Mouse (Mus musculus): ENCODE data around the gene Fbxw17. TPM values are rescaled to one million over a fixed set of nuclear protein-coding genes. Genes with fewer than 3 reads are reported as not detected.
"Not testable (repeated sequence)": the region's sequence is repeated elsewhere in the genome, so short reads cannot be mapped to it uniquely, and the experiment has no call there.

Fbxw17 gene
- 26.1 and 33.7 TPM in 2 replicates for polyA plus RNA-seq (2016; fragmentation: Nextera tagmentation; extraction: Ambion mirVana)

DNA sequence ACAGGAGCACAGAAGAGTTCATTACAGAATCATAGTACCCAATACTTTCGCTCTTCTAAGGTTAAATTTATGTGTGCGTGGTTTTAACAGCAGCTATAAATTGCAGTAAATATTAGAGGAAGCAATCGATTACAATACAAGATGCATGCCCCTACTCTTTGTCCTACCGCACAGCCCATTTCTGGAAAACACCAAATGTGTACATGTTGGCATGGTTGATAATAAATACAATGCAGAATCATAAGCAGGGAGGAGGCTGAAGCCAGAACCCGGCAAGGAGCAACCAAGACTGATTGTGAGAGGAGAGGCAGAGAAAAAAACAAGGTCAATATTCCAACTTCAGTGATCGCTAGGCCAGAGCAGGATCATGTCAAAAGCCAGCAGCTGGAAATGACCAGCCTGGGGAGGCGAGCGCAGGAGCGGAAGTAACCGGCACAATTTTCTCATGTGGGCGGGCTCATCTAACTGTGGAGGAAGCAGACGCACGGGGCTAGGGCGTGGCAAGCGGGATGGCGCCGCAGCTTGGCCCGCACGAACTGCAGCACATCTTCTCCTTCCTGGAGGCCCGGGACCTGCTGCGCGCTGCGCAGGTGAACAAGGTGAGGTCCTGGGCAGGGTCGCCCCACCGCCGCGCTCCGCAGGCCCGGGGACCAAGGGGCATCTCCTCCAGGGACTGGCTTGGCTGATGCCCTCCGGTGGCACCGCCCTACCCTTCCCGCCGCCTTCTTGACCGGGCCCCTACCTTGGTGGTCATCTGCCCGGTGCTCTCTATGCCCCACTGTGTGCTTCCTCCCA, at the start of gene Fbxw17:
Fbxw17 (plus strand) TSS at position 476 of the 795 bp plus-strand sequence.
- WGBS: 13% methylated on average over 35 of the region's 35 CpGs
- peak within 1 kb of the TSS; percentile 90 for H3K27ac ChIP-seq
- no peaks in the 10 kb centered on the region for H3K9me3 ChIP-seq (replicated peaks)
- H3K36me3 ChIP-seq: peaks cover 24% of the 10 kb centered on the region
- H3K4me1 ChIP-seq: peaks cover 13% of the 10 kb centered on the region
- H3K27me3 ChIP-seq (ENCODE audit: low read depth, poor library complexity, severe bottlenecking): no peaks in the 10 kb centered on the region
- peak within 1 kb of the TSS; percentile 77 for H3K4me3 ChIP-seq
- DNase-seq (ENCODE audit: low spot score): peak; percentile 83

DNA sequence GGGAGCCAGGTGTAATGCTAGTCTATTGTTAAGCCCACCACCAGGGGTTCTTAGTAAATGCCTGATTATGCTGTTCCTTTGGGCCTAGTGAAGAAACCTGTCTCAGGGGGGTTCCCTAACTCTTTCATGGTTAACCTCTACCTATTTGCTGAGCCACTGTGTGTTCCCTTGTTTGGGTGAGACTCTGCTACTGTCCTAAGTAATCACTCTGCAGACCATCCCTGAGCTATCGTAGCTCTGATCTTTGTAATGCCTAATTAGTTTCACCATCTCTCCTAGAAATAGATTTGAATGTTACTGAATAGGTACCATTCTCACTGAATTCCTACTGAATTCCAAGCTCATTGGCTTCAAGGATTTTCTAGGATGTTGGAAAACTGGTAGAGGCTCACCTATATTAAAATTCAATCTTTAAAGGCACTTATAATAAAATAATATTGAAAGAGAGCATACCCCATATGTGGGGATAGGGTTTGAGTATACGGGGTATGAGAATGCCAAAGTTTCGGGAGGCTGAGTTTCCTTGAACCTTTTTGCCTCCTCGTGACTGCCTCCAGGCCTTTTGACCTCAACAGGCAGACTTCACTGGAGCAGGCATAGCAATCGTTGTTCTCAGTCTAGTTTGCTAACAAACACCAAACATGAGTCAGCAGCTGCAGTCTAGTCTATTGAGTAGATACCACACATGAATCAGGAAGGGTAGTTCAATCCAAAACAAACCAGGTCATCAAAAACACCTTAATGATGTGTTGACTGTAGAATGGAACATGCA, 44.5 kb upstream of the Fbxw17 start:
- not testable (repeated sequence) for H3K27ac ChIP-seq; H3K36me3 ChIP-seq; H3K4me1 ChIP-seq; H3K27me3 ChIP-seq (ENCODE audit: low read depth, poor library complexity, severe bottlenecking); DNase-seq (ENCODE audit: low spot score); H3K9me3 ChIP-seq (replicated peaks); H3K4me3 ChIP-seq
- WGBS: 82% methylated on average over 5 of the region's 5 CpGs

DNA sequence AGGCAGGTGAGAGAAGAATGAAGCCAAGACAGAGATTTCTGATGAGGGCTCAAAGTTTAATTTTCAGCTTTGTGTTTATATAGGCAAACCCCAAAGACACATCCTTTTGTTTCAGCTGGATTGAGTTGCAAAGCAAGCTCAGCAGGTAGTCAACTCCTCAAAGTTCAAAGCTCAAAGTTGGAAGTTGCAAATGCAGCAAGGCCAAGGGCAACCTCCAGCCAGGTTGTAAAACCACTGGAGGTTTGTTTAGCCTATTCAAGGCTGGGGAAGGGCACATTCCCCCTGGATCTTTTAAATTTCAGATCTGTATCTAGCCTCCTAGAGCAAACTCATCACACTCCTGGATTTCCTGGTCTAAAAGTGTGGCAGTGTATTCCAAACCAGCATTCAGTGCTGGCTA, 28.5 kb upstream of the Fbxw17 start:
- H3K27me3 ChIP-seq (ENCODE audit: low read depth, poor library complexity, severe bottlenecking); H3K36me3 ChIP-seq; H3K4me3 ChIP-seq; DNase-seq (ENCODE audit: low spot score); H3K9me3 ChIP-seq (replicated peaks); H3K27ac ChIP-seq; H3K4me1 ChIP-seq: not testable (repeated sequence)

DNA sequence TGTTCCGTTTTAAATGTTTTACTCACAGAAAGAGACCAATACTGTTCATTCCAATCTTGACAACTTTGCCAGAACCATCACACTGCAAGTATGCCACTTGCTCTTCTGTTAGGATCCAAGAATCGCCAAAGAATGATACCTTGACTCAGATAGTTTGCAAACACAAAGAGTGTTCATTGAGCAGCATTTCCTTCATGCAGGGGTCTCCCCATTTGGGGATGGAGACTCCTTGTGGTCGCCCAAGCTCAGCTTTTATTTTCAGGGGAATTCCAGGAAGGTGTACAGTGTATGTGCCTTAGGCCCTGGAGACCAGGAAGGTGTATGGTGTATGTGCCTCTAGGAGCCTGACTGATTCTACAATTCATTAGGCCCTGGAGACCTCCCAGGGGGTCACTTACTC, 757 bp downstream of the Fbxw17 start:
- no peaks in the 10 kb centered on the region for H3K9me3 ChIP-seq (replicated peaks)
- peak overlapping the region; percentile 77 for H3K4me3 ChIP-seq
- WGBS: 51% methylated on average over 3 of the region's 3 CpGs
- DNase-seq (ENCODE audit: low spot score): no peak
- H3K27ac ChIP-seq: peak overlapping the region; percentile 90; the same call in 1 of the 2 replicates
- H3K4me1 ChIP-seq: peaks cover 13% of the 10 kb centered on the region
- H3K36me3 ChIP-seq: peaks cover 32% of the 10 kb centered on the region
- no peaks in the 10 kb centered on the region for H3K27me3 ChIP-seq (ENCODE audit: low read depth, poor library complexity, severe bottlenecking)

DNA sequence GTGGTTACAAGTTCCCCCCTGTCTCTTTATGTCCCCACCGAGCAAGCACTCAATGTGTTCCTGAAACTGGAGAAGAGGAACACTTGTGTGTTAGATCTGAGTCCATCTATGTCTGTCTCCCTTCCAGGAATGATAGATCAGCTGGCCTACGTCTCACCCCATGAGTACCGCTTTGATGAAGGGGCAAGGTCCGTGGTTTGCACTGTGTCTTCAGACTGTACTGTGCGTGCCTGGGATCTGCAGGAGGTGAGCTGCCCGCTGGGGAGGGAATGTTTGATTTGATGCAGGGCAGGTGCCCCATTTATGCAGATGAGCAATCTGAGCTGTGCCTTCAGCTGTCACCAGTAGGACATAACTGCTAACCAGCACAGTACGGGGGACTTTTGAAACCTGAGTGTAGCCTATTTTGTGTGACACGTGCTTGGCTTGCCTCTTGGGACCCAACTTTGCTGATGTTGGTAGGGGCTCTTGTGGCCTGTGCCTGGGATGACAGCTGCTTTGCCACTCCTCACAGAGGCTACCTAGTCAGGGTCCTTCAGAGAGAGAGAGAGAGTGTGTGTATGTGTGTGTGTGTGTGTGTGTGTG, 6.1 kb downstream of the Fbxw17 start:
- H3K27me3 ChIP-seq (ENCODE audit: low read depth, poor library complexity, severe bottlenecking): no peaks in the 10 kb centered on the region
- no peak for DNase-seq (ENCODE audit: low spot score)
- peaks cover 85% of the 10 kb centered on the region for H3K36me3 ChIP-seq

DNA sequence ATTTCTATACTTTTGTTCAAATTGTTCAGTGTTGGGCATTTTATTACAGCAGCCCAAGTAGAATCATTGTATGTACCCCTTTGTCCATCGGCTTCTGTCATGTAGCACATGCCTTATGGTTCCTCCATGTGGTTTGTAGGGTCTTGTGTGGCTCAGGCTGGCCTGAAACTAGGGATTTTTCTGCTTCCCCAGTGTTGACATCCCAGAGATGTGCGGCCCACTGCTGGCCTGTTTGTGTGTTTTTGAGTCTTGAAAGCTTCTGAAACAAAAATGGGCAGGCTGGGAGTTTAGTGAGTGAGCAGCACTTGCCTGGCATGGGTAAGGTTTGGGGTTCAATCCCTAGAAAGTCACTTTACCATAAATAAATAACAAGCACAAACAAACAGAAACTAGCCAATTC, 6.9 kb downstream of the Fbxw17 start:
- DNase-seq (ENCODE audit: low spot score): no peak
- H3K4me1 ChIP-seq: peaks cover 19% of the 10 kb centered on the region
- no peaks in the 10 kb centered on the region for H3K9me3 ChIP-seq (replicated peaks)
- peaks cover 92% of the 10 kb centered on the region for H3K36me3 ChIP-seq
- no peak overlapping the region for H3K27ac ChIP-seq
- 91% methylated on average over 2 of the region's 2 CpGs for WGBS
- H3K27me3 ChIP-seq (ENCODE audit: low read depth, poor library complexity, severe bottlenecking): no peaks in the 10 kb centered on the region
- H3K4me3 ChIP-seq: no peak overlapping the region

More for the DNA sequence above, 6.1 kb downstream of the Fbxw17 start:
- Histone ChIP-seq H3K9me3 (replicated peaks) (no peaks in the 10 kb centered on the region), H3K4me3 (no peak overlapping the region), H3K4me1 (peaks cover 21% of the 10 kb centered on the region), H3K27ac (no peak overlapping the region)
- WGBS: 84% methylated on average over 8 of the region's 8 CpGs

DNA sequence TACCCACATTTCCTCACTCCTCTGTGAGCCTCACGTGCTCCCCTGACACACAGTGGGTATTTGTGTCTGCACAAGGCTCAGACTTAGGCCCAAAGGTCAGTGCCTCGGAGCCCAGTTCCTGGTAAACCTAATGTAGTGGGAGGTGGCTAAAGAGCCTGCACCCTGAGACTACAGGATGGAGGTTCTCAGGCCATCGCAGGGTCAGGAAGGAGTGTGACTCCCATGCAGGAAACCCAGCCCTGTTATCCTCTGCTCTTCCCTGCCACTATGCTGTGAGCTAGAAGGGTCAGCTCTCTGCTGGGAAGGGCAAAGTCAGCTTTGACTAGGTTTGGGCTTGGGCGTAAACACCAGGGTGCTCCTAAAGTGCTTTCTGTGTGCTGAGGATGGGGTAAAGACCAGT, 9.0 kb downstream of the Fbxw17 start:
- no peaks in the 10 kb centered on the region for H3K27me3 ChIP-seq (ENCODE audit: low read depth, poor library complexity, severe bottlenecking)
- H3K4me1 ChIP-seq: peaks cover 19% of the 10 kb centered on the region
- no peak overlapping the region for H3K4me3 ChIP-seq
- peaks cover 95% of the 10 kb centered on the region for H3K36me3 ChIP-seq
- no peaks in the 10 kb centered on the region for H3K9me3 ChIP-seq (replicated peaks)
- no peak for DNase-seq (ENCODE audit: low spot score)
- no peak overlapping the region for H3K27ac ChIP-seq
- 82% methylated on average over 4 of the region's 4 CpGs for WGBS

DNA sequence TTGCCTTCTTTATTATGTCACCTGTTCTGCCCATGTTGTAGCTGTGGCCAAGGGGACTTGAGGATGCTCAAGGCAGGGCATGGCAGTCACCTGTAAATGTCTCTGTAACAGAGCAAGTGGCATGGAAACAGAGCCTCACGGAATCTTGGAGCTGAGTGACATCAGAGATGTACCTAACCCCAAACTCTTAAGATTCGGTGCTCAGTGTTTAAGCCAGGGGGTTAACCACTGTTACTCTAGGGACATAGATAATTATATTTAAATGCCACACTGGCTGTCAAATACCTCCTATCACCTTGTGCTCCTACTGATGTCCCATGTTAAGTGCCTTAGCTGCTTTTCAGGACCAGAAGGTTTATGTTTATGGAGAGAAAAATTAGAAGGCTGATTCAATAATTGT, 26.1 kb downstream of the Fbxw17 start, which contains the start of gene Gm47429:
Gm47429 (minus strand) TSS at position 101 of the 400 bp plus-strand sequence.
- Histone ChIP-seq H3K9me3 (replicated peaks) (no peaks in the 10 kb centered on the region), H3K27ac (no peak within 1 kb of the TSS), H3K4me3 (no peak within 1 kb of the TSS), H3K27me3 (ENCODE audit: low read depth, poor library complexity, severe bottlenecking) (no peaks in the 10 kb centered on the region), H3K36me3 (no peaks in the 10 kb centered on the region), H3K4me1 (no peaks in the 10 kb centered on the region)
- WGBS: 87% methylated on average over 2 of the region's 2 CpGs
- no peak for DNase-seq (ENCODE audit: low spot score)

DNA sequence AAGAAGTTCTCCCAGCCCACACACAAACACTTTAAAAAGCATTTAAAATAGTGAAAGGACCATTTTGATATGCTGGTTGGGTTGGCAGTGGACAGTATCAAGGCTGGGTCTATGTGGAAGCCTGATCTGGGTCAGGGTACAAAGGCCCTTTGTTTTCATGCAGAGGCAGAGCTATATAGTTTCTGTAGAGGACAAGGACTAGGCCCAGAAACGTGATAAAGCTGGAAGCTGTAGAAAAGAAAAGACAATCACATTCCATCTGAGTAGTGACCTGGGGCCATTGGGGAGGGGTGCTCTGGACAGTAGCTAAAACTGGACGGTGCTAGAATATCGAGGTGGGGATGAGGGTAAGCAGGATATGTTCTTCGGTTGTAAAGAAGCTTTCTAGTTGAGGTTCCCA, 27.6 kb downstream of the Fbxw17 start:
- H3K27ac ChIP-seq: no peak overlapping the region
- no peak overlapping the region for H3K4me3 ChIP-seq
- no peaks in the 10 kb centered on the region for H3K36me3 ChIP-seq
- DNase-seq (ENCODE audit: low spot score): no peak
- 70% methylated on average over 4 of the region's 4 CpGs for WGBS
- no peaks in the 10 kb centered on the region for H3K4me1 ChIP-seq
- H3K27me3 ChIP-seq (ENCODE audit: low read depth, poor library complexity, severe bottlenecking): no peaks in the 10 kb centered on the region
- H3K9me3 ChIP-seq (replicated peaks): no peaks in the 10 kb centered on the region

DNA sequence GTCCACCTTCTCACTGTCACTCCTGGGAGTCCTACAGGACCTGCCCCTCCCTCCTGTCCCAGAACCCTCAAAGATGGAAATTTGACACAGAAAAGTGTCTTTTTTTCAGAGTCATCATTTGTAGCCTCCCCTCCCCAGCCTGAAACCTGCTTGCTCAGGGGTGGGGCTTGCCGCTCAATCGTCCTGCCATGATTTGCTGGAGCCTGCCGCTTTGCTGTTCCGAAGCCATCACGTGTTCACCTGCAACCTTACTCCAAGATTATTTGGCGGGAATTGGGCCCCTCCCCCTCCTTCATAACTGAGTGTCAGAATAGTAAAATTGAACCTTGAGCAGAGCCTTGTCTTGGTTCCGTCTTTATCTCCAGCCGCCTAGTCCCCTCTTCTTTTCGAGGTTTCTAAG, 34.6 kb downstream of the Fbxw17 start:
- DNase-seq (ENCODE audit: low spot score); H3K4me3 ChIP-seq; H3K27me3 ChIP-seq (ENCODE audit: low read depth, poor library complexity, severe bottlenecking); H3K27ac ChIP-seq; H3K4me1 ChIP-seq; H3K9me3 ChIP-seq (replicated peaks); H3K36me3 ChIP-seq: not testable (repeated sequence)
- WGBS: 69% methylated on average over 9 of the region's 9 CpGs

DNA sequence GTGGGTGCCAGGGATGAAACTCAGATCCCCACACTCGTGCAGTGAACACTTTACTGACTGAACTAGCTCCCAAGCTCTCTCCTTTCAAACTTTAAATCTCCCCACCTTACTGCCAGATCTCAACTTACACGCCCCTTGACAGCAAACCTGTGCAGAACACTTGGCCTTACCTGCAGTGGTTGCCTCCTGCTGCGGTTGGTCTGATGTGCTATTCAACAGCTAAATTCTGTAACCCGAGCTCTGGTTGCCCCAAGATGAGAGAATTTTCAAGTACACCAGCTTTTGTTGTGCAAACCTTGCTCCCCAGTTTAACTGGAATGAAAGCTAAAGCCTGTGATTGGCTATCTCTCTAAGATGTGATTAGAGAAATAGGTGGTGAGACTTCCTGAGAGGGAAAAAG, 35.8 kb downstream of the Fbxw17 start:
- WGBS: 38% methylated on average over 4 of the region's 4 CpGs
- Histone ChIP-seq H3K4me3 (no peak overlapping the region), H3K9me3 (replicated peaks) (no peaks in the 10 kb centered on the region), H3K27ac (no peak overlapping the region), H3K4me1 (no peaks in the 10 kb centered on the region), H3K27me3 (ENCODE audit: low read depth, poor library complexity, severe bottlenecking) (no peaks in the 10 kb centered on the region), H3K36me3 (no peaks in the 10 kb centered on the region)
- no peak for DNase-seq (ENCODE audit: low spot score)

DNA sequence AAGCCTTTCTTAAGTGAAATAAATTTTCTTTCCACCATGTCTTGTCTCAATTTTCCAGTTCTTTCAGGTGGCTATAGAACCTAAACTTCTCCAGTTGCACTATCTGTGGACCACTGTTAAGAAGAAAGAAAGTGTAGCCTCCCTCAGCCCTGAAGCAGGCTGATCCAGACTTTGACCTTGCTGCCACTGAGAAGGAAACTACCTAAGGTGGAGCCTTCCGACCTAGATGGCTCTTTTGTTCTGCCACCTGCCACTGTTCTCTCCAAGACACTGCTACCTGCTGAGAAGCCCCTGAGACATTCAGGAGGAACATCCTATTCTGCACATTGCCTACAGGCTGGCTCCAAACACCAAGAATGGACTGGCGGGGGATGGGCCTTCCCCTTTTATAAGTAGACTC, 42.8 kb downstream of the Fbxw17 start:
- H3K36me3 ChIP-seq; DNase-seq (ENCODE audit: low spot score); H3K27me3 ChIP-seq (ENCODE audit: low read depth, poor library complexity, severe bottlenecking); H3K27ac ChIP-seq; H3K4me1 ChIP-seq; H3K4me3 ChIP-seq; H3K9me3 ChIP-seq (replicated peaks): not testable (repeated sequence)
- WGBS: 72% methylated on average over 2 of the region's 2 CpGs

All from limb, embryonic 10.5 days (tissue).